ENCODE assay signal across 10 mouse cellular contexts in genomic region chr19:43615074-43615445, GRCm38 (mm10). TPM values are rescaled to one million over a fixed set of nuclear protein-coding genes. Genes with fewer than 3 reads are reported as not detected.
DNase-seq lines count a peak whose midpoint lies in the region; ATAC-seq and TF ChIP-seq lines count a peak whose summit lies in the region.
"Had no signal": no experiment of that assay in that cellular context is flagged by ENCODE, and none has a peak within 500 bp of the region (broad histone marks: within the 10 kb centered on the region; RNA-seq: fewer than 3 reads in every experiment).

No protein-coding gene starts in this region.

- no peak for ATAC-seq in heart, embryonic 16.5 days (replicated peaks; ENCODE audit: extremely low read depth, insufficient read depth, low FRiP score)
- no peak for ATAC-seq in liver, postnatal 0 days
- no peak for ATAC-seq in frontal cortex, adult (ENCODE audit: low TSS enrichment)

- peaks cover 2% of the 10 kb centered on the region for H3K4me1 ChIP-seq in ES-Bruce4 (ENCODE audit: control insufficient read depth, insufficient read depth, low read length)
- peaks cover 17% of the 10 kb centered on the region for H3K4me1 ChIP-seq in heart, embryonic 16.5 days (ENCODE audit: control insufficient read depth, insufficient read depth, low read length)
- H3K4me1 ChIP-seq in liver, postnatal 0 days (ENCODE audit: insufficient read depth), result no peaks in the 10 kb centered on the region; the same call in 1 of the 2 replicates

- H3K9me3 ChIP-seq in ES-Bruce4 (replicated peaks; ENCODE audit: control insufficient read depth, insufficient read depth, low read length, poor library complexity, severe bottlenecking), result no peaks in the 10 kb centered on the region
- no peaks in the 10 kb centered on the region for H3K9me3 ChIP-seq in heart, embryonic 16.5 days (replicated peaks; ENCODE audit: control insufficient read depth, low read length)
- no peaks in the 10 kb centered on the region for H3K9me3 ChIP-seq in liver, postnatal 0 days (ENCODE audit: low read length)

- H3K4me3 ChIP-seq in ES-Bruce4 (ENCODE audit: low read depth, low read length), result peak overlapping the region; percentile 56
- peak overlapping the region; percentile 41 for H3K4me3 ChIP-seq in heart, embryonic 16.5 days (ENCODE audit: low read length)
- peak overlapping the region; percentile 15 for H3K4me3 ChIP-seq in liver, postnatal 0 days (ENCODE audit: low read depth, low read length)

- peak; percentile 59 for DNase-seq in ZHBTc4 (ENCODE audit: low read depth, low spot score)
- DNase-seq in liver, postnatal 0 days, result no peak
- DNase-seq in thymus, postnatal 25 days, result no peak
- no peak for DNase-seq in frontal cortex, postnatal 10 days (ENCODE audit: low spot score in 2 of 2)
- DNase-seq in left cerebral cortex, postnatal 10 days (ENCODE audit: extremely low spot score in 1 of 2, low spot score in 2 of 2), result no peak
- DNase-seq: adrenal gland, postnatal 10 days had no signal

- WGBS in heart, embryonic 16.5 days, result under 1% methylated on average over 20 of the region's 20 CpGs
- WGBS in liver, postnatal 0 days (ENCODE audit: insufficient replicate concordance), result 1% methylated on average over 20 of the region's 20 CpGs

- H3K9ac ChIP-seq in ES-Bruce4 (ENCODE audit: low read depth, poor library complexity, severe bottlenecking), result peak overlapping the region; percentile 34; the same call in 1 of the 2 replicates
- H3K9ac ChIP-seq in heart, embryonic 16.5 days (ENCODE audit: low read length), result no peak overlapping the region
- H3K9ac ChIP-seq in liver, postnatal 0 days (replicated peaks), result no peak overlapping the region

- TF ChIP-seq POLR2A in ES-Bruce4 (IDR thresholded peaks at IDR 0.05; ENCODE audit: insufficient read depth, low read length), result no peak

- no peak for TF ChIP-seq EP300 in ES-Bruce4 (IDR thresholded peaks at IDR 0.05; ENCODE audit: insufficient read depth, low read depth, low read length)
- no peak for TF ChIP-seq EP300 in liver, postnatal 0 days (IDR thresholded peaks at IDR 0.05; ENCODE audit: low read depth)

- peak overlapping the region; percentile 55 for H3K4me2 ChIP-seq in heart, embryonic 16.5 days (ENCODE audit: low read depth, low read length)
- H3K4me2 ChIP-seq in liver, postnatal 0 days (ENCODE audit: low read depth, low read length), result peak overlapping the region; percentile 41; the same call in 1 of the 2 replicates

- intact Hi-C loops in left cerebral cortex, postnatal 10 days (cut with DNase I), result loop anchor here (10.0 kb wide), 1 partner anchor 1540 kb away; the partner anchor contains the start of gene Tlx1

- no peak for TF ChIP-seq CTCF in ES-Bruce4 (IDR thresholded peaks at IDR 0.05; ENCODE audit: low read depth, low read length)
- no peak for TF ChIP-seq CTCF in liver, postnatal 0 days (IDR thresholded peaks at IDR 0.05; ENCODE audit: low read depth)

- peaks cover 42% of the 10 kb centered on the region for H3K27me3 ChIP-seq in ES-Bruce4 (ENCODE audit: control insufficient read depth, insufficient read depth, low read length, poor library complexity, severe bottlenecking)
- peaks cover 80% of the 10 kb centered on the region for H3K27me3 ChIP-seq in heart, embryonic 16.5 days (ENCODE audit: control insufficient read depth, insufficient read depth, low read length)
- H3K27me3 ChIP-seq in liver, postnatal 0 days (ENCODE audit: insufficient read depth, low read length), result peaks cover 100% of the 10 kb centered on the region

- no peak overlapping the region for H3K27ac ChIP-seq in ES-Bruce4 (ENCODE audit: insufficient read depth, low read length)
- H3K27ac ChIP-seq in heart, embryonic 16.5 days (ENCODE audit: low read length), result no peak overlapping the region
- H3K27ac ChIP-seq in liver, postnatal 0 days (ENCODE audit: low read depth), result no peak overlapping the region

- H3K36me3 ChIP-seq in ES-Bruce4 (ENCODE audit: control insufficient read depth, insufficient read depth, low read length, poor library complexity, severe bottlenecking), result no peaks in the 10 kb centered on the region
- H3K36me3 ChIP-seq in heart, embryonic 16.5 days (ENCODE audit: control insufficient read depth, insufficient read depth), result no peaks in the 10 kb centered on the region
- no peaks in the 10 kb centered on the region for H3K36me3 ChIP-seq in liver, postnatal 0 days (replicated peaks; ENCODE audit: insufficient read depth, low read length)

RNA-seq across cellular contexts. Expression of gene Nkx2-3, which starts 2.9 kb away (rescaled TPM):
- polyA plus RNA-seq in ES-Bruce4 (2011; ENCODE audit: insufficient read depth, insufficient read length, low read depth, missing spikeins), result not detected in 2 replicates
- polyA plus RNA-seq in heart, embryonic 16.5 days (2015; fragmentation: Nextera tagmentation; extraction: Ambion mirVana), result not detected in 2 replicates
- polyA plus RNA-seq in liver, postnatal 0 days (2015; fragmentation: Nextera tagmentation; extraction: Ambion mirVana), result 0.05 and 0.13 TPM in 2 replicates
- not detected for total RNA-seq in left cerebral cortex, postnatal 10 days (2021)
- total RNA-seq: monocyte, adult 5-6 weeks had no signal

RNA-seq across cellular contexts. Expression of gene Slc25a28, which starts 59.6 kb away (rescaled TPM):
- 31.2 and 38.0 TPM in 2 replicates for polyA plus RNA-seq in ES-Bruce4 (2011; ENCODE audit: insufficient read depth, insufficient read length, low read depth, missing spikeins)
- 9.5 and 10.9 TPM in 2 replicates for polyA plus RNA-seq in heart, embryonic 16.5 days (2015; fragmentation: Nextera tagmentation; extraction: Ambion mirVana)
- 4.8 and 6.3 TPM in 2 replicates for polyA plus RNA-seq in liver, postnatal 0 days (2015; fragmentation: Nextera tagmentation; extraction: Ambion mirVana)
- total RNA-seq in left cerebral cortex, postnatal 10 days (2021), result 10 to 100 TPM; 34.7 to 38.3 TPM
